Mouse (Mus musculus): ENCODE data around the gene Slc5a4a.

GRCm38 (mm10) chr10:76237341-76238225, 90.3 kb downstream of the Slc5a4a start, which contains the start of gene Prmt2:
- TF ChIP-seq GATA1 (IDR thresholded peaks at IDR 0.05; ENCODE audit: low read length) (no peak), TAL1 (IDR thresholded peaks at IDR 0.05; ENCODE audit: low read length) (no peak)

All from erythroblast, embryonic 14.5 days (primary cell).